Mouse (Mus musculus): Measurements from ENCODE around the gene Ccndbp1. TPM values are rescaled to one million over a fixed set of nuclear protein-coding genes. Genes with fewer than 3 reads are reported as not detected.

Gene Ccndbp1
- total and polyA plus RNA-seq, 2 experiments from 2014 or later = 63.3 to 85.0 TPM

DNA sequence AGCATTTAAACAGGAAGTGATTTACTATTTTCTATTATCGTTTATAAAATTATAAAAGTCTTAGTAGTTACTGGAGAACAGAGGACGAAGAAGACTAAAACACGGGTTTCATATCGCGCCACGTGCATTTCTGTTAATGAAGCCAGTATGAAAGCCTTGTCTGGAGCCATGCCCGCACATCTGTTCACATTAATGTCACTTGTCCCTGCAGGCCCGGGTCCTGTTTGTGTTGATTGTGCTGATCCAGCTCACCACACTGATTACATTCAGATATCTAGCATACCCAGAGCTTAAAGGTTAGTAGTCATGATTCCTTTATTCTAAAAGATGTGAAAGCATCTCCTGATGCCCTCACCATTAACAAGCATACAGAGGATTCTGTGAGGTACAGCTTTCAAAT, 9.3 kb upstream of the Ccndbp1 start:
- peaks cover 19% of the 10 kb centered on the region for H3K36me3 ChIP-seq (ENCODE audit: insufficient read depth)
- H3K4me3 ChIP-seq (ENCODE audit: low read depth, low read length) = no peak overlapping the region
- 87% methylated on average over 8 of the region's 8 CpGs for WGBS
- DNase-seq = no peak
- no peaks in the 10 kb centered on the region for H3K9me3 ChIP-seq (ENCODE audit: low read length)
- no peaks in the 10 kb centered on the region for H3K27me3 ChIP-seq (ENCODE audit: insufficient read depth, low read length)
- TF ChIP-seq CTCF (IDR thresholded peaks at IDR 0.05; ENCODE audit: low read depth) = no peak
- no peak overlapping the region for H3K4me2 ChIP-seq (ENCODE audit: low read depth)
- no peak overlapping the region for H3K27ac ChIP-seq (ENCODE audit: low read depth, low read length)
- ATAC-seq = no peak
- H3K4me1 ChIP-seq (ENCODE audit: insufficient read depth) = no peaks in the 10 kb centered on the region
- no peak overlapping the region for H3K9ac ChIP-seq

DNA sequence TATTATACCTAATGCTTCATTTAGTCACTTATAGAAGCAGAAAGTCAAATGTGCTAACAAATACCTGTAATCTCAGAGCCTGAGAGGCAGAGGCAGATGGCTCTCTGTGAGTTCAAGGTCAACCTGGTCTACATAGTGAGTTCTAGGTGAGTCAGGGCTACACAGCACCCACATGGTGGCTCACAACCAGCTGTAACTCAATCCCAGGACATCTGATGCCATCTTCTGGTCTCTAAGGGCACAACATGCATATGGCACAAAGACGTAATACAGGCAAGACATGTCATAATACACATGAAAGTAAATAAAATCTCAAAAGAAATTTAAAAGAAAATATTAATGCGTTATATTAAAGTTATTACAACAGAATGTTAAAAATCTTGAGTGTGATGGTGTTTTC, 4.6 kb upstream of the Ccndbp1 start:
- Histone ChIP-seq H3K4me1 (ENCODE audit: insufficient read depth) (no peaks in the 10 kb centered on the region), H3K9ac (no peak overlapping the region)
- DNase-seq = peak; percentile 2

DNA sequence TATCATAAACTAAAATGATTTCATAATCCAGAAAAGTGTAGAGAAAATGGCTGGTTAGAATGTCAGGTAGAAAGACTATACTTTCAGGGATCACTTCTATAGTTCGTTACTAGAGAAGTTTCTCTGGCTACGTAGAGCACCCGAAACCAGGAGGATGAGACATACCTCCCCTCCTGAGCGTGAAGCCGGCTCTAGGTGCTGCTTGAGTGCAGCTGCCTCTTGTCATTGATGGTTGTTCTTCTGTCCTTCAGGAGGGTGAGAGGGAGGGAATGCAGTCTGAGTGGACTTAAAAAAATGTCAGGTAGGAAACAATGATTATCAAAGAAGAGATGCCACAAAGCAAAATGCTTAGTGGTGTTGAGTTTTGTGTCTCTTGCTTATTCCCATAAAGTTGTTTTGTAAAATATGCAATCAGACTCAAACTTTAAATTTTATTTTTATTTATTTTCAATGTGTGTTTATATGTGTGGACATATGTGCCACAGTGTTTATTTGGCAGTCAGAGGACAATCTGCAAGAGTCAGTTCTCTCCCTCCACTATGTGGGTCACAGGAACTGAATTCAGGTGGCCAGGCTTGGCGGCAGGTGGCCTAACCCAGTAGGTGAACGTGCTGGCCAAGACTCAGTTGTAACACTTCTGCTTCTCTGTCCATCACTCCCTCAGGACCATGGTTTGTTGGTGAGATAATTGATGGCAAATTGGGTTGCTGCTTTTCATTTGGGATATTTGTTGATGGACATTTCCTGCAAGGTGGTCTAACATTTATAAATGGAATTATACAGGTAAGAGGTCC, 4.0 kb upstream of the Ccndbp1 start:
- 90% methylated on average over 7 of the region's 7 CpGs for whole genome bisulfite sequencing

More for the DNA sequence above, 4.6 kb upstream of the Ccndbp1 start:
- Histone ChIP-seq H3K27ac (ENCODE audit: low read depth, low read length) (no peak overlapping the region), H3K36me3 (ENCODE audit: insufficient read depth) (peaks cover 16% of the 10 kb centered on the region), H3K9me3 (ENCODE audit: low read length) (no peaks in the 10 kb centered on the region), H3K27me3 (ENCODE audit: insufficient read depth, low read length) (no peaks in the 10 kb centered on the region), H3K4me3 (ENCODE audit: low read depth, low read length) (no peak overlapping the region), H3K4me2 (ENCODE audit: low read depth) (no peak overlapping the region)
- ATAC-seq = no peak
- 75% methylated on average over 2 of the region's 2 CpGs for WGBS
- peak; percentile 40; the same call in 1 of the 2 replicates for TF ChIP-seq CTCF (IDR thresholded peaks at IDR 0.05; ENCODE audit: low read depth)

DNA sequence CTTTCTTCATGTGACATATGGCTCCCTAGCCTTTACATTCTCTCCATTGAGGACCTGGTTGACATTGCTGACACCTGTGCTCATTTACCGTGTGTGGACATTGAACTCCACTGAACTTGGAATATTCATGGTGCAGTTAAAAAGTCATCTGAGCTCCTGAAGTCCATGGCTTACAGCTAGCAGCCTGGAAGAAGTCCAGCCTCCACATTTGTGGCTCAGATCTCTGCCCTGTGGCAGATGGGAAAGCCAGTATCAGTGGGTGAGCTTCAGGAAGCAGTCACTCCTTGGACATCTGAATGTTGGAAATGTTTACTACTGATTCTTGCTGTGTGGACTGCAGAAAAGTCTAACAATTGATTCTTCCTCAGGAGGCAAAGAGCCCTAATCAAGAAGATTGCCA, 1.2 kb upstream of the Ccndbp1 start:
- Histone ChIP-seq H3K27ac (ENCODE audit: low read depth, low read length) (no peak overlapping the region), H3K4me3 (ENCODE audit: low read depth, low read length) (no peak overlapping the region), H3K36me3 (ENCODE audit: insufficient read depth) (peaks cover 18% of the 10 kb centered on the region), H3K9ac (no peak overlapping the region), H3K9me3 (ENCODE audit: low read length) (no peaks in the 10 kb centered on the region), H3K4me1 (ENCODE audit: insufficient read depth) (peaks cover 6% of the 10 kb centered on the region; the same call in 1 of the 2 replicates), H3K4me2 (ENCODE audit: low read depth) (no peak overlapping the region), H3K27me3 (ENCODE audit: insufficient read depth, low read length) (no peaks in the 10 kb centered on the region)
- no peak for DNase-seq
- WGBS = 89% methylated on average over 1 of the region's 1 CpGs
- TF ChIP-seq CTCF (IDR thresholded peaks at IDR 0.05; ENCODE audit: low read depth) = no peak
- ATAC-seq = no peak

More for the DNA sequence above, 4.0 kb upstream of the Ccndbp1 start:
- Histone ChIP-seq H3K4me2 (ENCODE audit: low read depth) (no peak overlapping the region), H3K27ac (ENCODE audit: low read depth, low read length) (no peak overlapping the region), H3K9me3 (ENCODE audit: low read length) (no peaks in the 10 kb centered on the region), H3K27me3 (ENCODE audit: insufficient read depth, low read length) (no peaks in the 10 kb centered on the region), H3K4me3 (ENCODE audit: low read depth, low read length) (no peak overlapping the region), H3K9ac (no peak overlapping the region), H3K4me1 (ENCODE audit: insufficient read depth) (peaks cover 4% of the 10 kb centered on the region; the same call in 1 of the 2 replicates), H3K36me3 (ENCODE audit: insufficient read depth) (peaks cover 14% of the 10 kb centered on the region)
- no peak for DNase-seq
- ATAC-seq = no peak
- TF ChIP-seq CTCF (IDR thresholded peaks at IDR 0.05; ENCODE audit: low read depth) = no peak

DNA sequence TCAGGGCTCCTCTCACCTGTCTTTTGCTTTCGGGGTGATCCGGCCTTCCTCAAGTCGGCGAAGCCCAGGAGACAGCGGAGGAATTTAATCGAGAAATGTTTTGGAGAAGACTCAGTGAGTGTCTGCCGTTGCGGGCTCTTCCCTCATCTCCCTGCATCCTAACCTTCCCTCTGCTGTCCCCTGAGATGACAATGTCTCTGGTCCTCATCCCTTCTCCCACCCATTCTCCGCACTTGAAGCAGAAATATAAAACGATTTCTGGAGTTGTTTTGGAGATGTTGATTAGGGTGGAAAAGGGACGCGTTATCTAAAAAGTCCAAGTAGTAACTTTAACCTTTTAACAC, 433 bp downstream of the Ccndbp1 start:
- peaks cover 6% of the 10 kb centered on the region; the same call in 1 of the 2 replicates for H3K4me1 ChIP-seq (ENCODE audit: insufficient read depth)
- peak overlapping the region; percentile 50; the same call in 1 of the 2 replicates for H3K27ac ChIP-seq (ENCODE audit: low read depth, low read length)
- ATAC-seq (peak; percentile 48; the same call in 1 of the 2 replicates), DNase-seq (no peak)
- no peak for TF ChIP-seq CTCF (IDR thresholded peaks at IDR 0.05; ENCODE audit: low read depth)
- no peaks in the 10 kb centered on the region for H3K27me3 ChIP-seq (ENCODE audit: insufficient read depth, low read length)
- peaks cover 30% of the 10 kb centered on the region for H3K36me3 ChIP-seq (ENCODE audit: insufficient read depth)
- H3K4me2 ChIP-seq (ENCODE audit: low read depth) = peak overlapping the region; percentile 88
- H3K9ac ChIP-seq = peak overlapping the region; percentile 70
- no peaks in the 10 kb centered on the region for H3K9me3 ChIP-seq (ENCODE audit: low read length)
- peak overlapping the region; percentile 84 for H3K4me3 ChIP-seq (ENCODE audit: low read depth, low read length)
- 2% methylated on average over 12 of the region's 12 CpGs for WGBS

DNA sequence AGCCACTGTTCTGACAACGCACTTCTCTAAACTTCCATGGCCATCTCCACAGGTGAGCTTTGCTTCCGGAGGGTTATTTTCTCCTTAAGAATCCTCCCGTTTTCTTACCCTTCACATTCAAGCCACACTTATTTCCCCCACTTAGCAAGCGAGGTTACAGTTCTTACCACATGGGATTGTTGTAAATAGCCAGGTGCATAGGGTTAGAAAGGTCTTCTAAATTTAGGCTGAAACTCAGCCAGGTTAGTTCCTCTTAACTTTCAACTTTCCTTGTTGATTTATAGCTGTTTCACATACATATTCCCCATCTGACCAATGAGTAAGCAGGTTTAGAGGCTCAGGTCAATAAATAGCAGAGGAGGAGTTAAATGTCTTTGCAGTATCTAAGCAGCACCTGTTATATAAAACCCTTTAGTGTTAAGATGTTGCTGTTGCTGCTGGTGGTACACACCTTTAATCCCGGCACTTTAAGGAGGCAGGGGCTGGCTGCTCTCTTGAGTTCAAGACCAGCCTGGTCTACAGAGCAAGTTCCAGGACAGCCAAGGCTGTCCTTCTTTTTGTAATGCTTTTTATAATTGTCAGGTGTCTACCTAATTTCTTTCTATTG, 971 bp downstream of the Ccndbp1 start:
- ATAC-seq = no peak

DNA sequence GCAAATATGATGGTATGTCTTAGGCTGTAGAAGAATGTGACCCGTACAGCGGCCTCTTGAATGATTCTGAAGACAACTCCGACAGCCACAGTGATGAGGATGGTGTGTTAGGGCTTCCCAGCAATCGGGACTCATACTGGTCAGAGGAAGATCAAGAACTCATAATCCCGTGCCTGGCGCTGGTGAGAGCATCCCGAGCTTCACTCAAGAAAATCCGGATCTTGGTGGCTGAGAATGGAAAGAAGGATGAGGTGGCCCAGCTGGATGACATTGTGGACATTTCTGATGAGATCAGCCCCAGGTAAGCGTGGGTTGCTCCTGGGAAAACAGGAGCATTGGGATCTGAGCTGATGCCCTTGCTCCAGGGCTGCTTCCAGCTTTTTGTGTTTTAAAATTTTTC, 4.5 kb downstream of the Ccndbp1 start:
- Histone ChIP-seq H3K9me3 (ENCODE audit: low read length) (no peaks in the 10 kb centered on the region), H3K9ac (no peak overlapping the region), H3K4me2 (ENCODE audit: low read depth) (no peak overlapping the region), H3K27ac (ENCODE audit: low read depth, low read length) (no peak overlapping the region), H3K36me3 (ENCODE audit: insufficient read depth) (peaks cover 48% of the 10 kb centered on the region), H3K4me3 (ENCODE audit: low read depth, low read length) (no peak overlapping the region), H3K27me3 (ENCODE audit: insufficient read depth, low read length) (no peaks in the 10 kb centered on the region), H3K4me1 (ENCODE audit: insufficient read depth) (peaks cover 6% of the 10 kb centered on the region; the same call in 1 of the 2 replicates)
- 93% methylated on average over 9 of the region's 9 CpGs for WGBS
- TF ChIP-seq CTCF (IDR thresholded peaks at IDR 0.05; ENCODE audit: low read depth) = no peak
- DNase-seq = no peak
- no peak for ATAC-seq

More for the DNA sequence above, 971 bp downstream of the Ccndbp1 start:
- Histone ChIP-seq H3K27me3 (ENCODE audit: insufficient read depth, low read length) (no peaks in the 10 kb centered on the region), H3K36me3 (ENCODE audit: insufficient read depth) (peaks cover 33% of the 10 kb centered on the region), H3K4me2 (ENCODE audit: low read depth) (peak overlapping the region; percentile 88), H3K9ac (peak overlapping the region; percentile 70), H3K27ac (ENCODE audit: low read depth, low read length) (no peak overlapping the region), H3K9me3 (ENCODE audit: low read length) (no peaks in the 10 kb centered on the region), H3K4me3 (ENCODE audit: low read depth, low read length) (peak overlapping the region; percentile 84), H3K4me1 (ENCODE audit: insufficient read depth) (peaks cover 6% of the 10 kb centered on the region; the same call in 1 of the 2 replicates)
- no peak for TF ChIP-seq CTCF (IDR thresholded peaks at IDR 0.05; ENCODE audit: low read depth)
- DNase-seq = no peak
- 32% methylated on average over 5 of the region's 5 CpGs for WGBS
